Mouse (Mus musculus) bone marrow macrophage, adult 2 months (primary cell): ENCODE measurements around the gene Cerk.

Source experiments
- CTCF ChIP-seq: IDR thresholded peaks from 2 replicates; pipeline ENCODE4 v1.5.1; 2012; ENCODE audit warnings: low read depth, mild to moderate bottlenecking, low read length, moderate library complexity
- POLR2A ChIP-seq: IDR thresholded peaks from 2 replicates; pipeline ENCODE4 v1.6.1; 2012; ENCODE audit warnings: mild to moderate bottlenecking, low read depth, low read length, borderline replicate concordance

DNA sequence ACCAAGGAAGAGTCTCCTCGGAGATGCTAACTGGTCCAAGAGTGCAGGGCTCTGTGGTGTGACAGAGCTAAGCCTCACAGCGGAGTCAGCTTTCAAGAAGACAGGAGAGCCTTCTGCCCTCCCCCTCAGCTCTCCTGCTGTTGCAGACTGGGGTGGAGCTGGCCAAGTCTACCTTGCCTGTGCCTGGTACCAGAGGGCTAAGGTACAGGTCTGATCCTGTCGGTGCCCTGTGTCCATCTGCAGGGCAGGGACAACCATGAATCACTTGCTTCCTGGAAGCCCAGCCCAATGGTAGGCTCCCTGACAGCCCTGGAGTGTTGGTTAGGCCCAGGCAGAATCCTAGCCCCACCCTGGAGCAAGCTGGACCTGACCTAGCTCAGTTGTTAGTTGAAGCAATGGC lies 745 bp upstream of the Cerk start:
- TF ChIP-seq CTCF (0 out of 2 replicates have a peak, but pooled peaks have one; percentile 11), POLR2A (0 out of 2 replicates have a peak, but pooled peaks have one; percentile 17)
